Mouse (Mus musculus) liver, embryonic 14.5 days (tissue): ENCODE results near the gene Prf1.

Experiments
- CTCF ChIP-seq: IDR thresholded peaks from 2 replicates; pipeline ENCODE4 v1.5.1; 2016; ENCODE audit warnings: antibody characterized with exemption, low read depth, control low read depth
- EP300 ChIP-seq: IDR thresholded peaks from 2 replicates; pipeline ENCODE4 v1.6.1; 2016; ENCODE audit warnings: antibody characterized with exemption, low read depth

GRCm38 (mm10) chr10:61263606-61264005, 34.0 kb upstream of the Prf1 start:
- no peak for TF ChIP-seq CTCF
- no peak for TF ChIP-seq EP300
